Mouse (Mus musculus) midbrain, embryonic 14.5 days (tissue): Measurements from ENCODE around the gene Cinp. TPM values are rescaled to one million over a fixed set of nuclear protein-coding genes. Genes with fewer than 3 reads are reported as not detected.
"Not testable (repeated sequence)": the region's sequence is repeated elsewhere in the genome, so short reads cannot be mapped to it uniquely, and the experiment has no call there.

Source experiments
- ATAC-seq: fragments of 200-750 bp; cut with Nextera tagmentation; 2 replicates; pipeline ENCODE4 v1.8.0; 2017; ENCODE audit warnings: moderate number of reproducible peaks, moderate library complexity; ENCODE audit not compliant: low FRiP score, low TSS enrichment
- DNase-seq: peaks from one replicate; pipeline ENCODE4 v3.0.0-alpha.2; 2015
- H3K27ac ChIP-seq: fragments of 300-500 bp; sonication (generic); replicated peaks from 2 replicates; pipeline ENCODE4 v1.5.1; 2014; ENCODE audit warnings: mild to moderate bottlenecking, low read depth, low read length, moderate library complexity
- H3K27me3 ChIP-seq: fragments of 300-500 bp; sonication (generic); 2 replicates; pipeline ENCODE4 v1.6.1; 2014; ENCODE audit warnings: low read length, control low read depth, mixed read lengths; ENCODE audit not compliant: control insufficient read depth, insufficient read depth
- H3K36me3 ChIP-seq: fragments of 300-500 bp; sonication (generic); 2 replicates; pipeline ENCODE4 v1.6.1; 2014; ENCODE audit warnings: low read length, control low read depth; ENCODE audit not compliant: control insufficient read depth, insufficient read depth
- H3K4me1 ChIP-seq: fragments of 300-500 bp; sonication (generic); 2 replicates; pipeline ENCODE4 v1.6.1; 2014; ENCODE audit warnings: mild to moderate bottlenecking, antibody characterized with exemption, low read length, control low read depth; ENCODE audit not compliant: control insufficient read depth, insufficient read depth
- H3K4me2 ChIP-seq: fragments of 300-500 bp; sonication (generic); 2 replicates; pipeline ENCODE4 v1.6.1; 2014; ENCODE audit warnings: mild to moderate bottlenecking, low read length, moderate library complexity
- H3K4me3 ChIP-seq: fragments of 300-500 bp; sonication (generic); replicated peaks from 2 replicates; pipeline ENCODE4 v1.5.1; 2014; ENCODE audit warnings: low read depth, low read length
- H3K9ac ChIP-seq: fragments of 300-500 bp; sonication (generic); replicated peaks from 2 replicates; pipeline ENCODE4 v1.6.1; 2014; ENCODE audit warnings: mild to moderate bottlenecking, low read length, moderate library complexity
- H3K9me3 ChIP-seq: fragments of 300-500 bp; sonication (generic); 2 replicates; pipeline ENCODE4 v1.6.1; 2016; ENCODE audit warnings: low read length, control low read depth, mixed read lengths; ENCODE audit not compliant: control insufficient read depth
- WGBS: fragments of 180-500 bp; shearing (Covaris S2); extraction: QIAGEN DNeasy Blood & Tissue Kit; methylation state at CpG from one replicate; pipeline ENCODE4 v1.1.7; 2014; 5-methylcytosine and 5-hydroxymethylcytosine counted together
- polyA plus RNA-seq: library from polyadenylated mRNA; unstranded; fragments of >200 nt; fragmentation: Nextera tagmentation; extraction: Ambion mirVana; gene quantifications from 2 replicates; pipeline ENCODE4 v1.2.1, GENCODE M21; 2014

The Cinp gene
- polyA plus RNA-seq, 1 experiment from 2014 or later = 83.0 TPM

GRCm38 (mm10) chr12:110871247-110871646 is 17.7 kb downstream of the Cinp start:
- WGBS = 93% methylated on average over 5 of the region's 5 CpGs
- no peak for ATAC-seq
- H3K27ac ChIP-seq = no peak overlapping the region
- H3K4me1 ChIP-seq = no peaks in the 10 kb centered on the region
- H3K9ac ChIP-seq = no peak overlapping the region
- H3K4me3 ChIP-seq = no peak overlapping the region
- no peak for DNase-seq
- H3K36me3 ChIP-seq = peaks cover 74% of the 10 kb centered on the region
- no peak overlapping the region for H3K4me2 ChIP-seq
- no peaks in the 10 kb centered on the region for H3K27me3 ChIP-seq
- no peaks in the 10 kb centered on the region for H3K9me3 ChIP-seq

- no peaks in the 10 kb centered on the region for H3K9me3 ChIP-seq
- no peak overlapping the region for H3K9ac ChIP-seq
- H3K4me3 ChIP-seq = no peak overlapping the region
- H3K4me1 ChIP-seq = no peaks in the 10 kb centered on the region
- ATAC-seq (no peak), DNase-seq (no peak)
- H3K27me3 ChIP-seq = no peaks in the 10 kb centered on the region
- 95% methylated on average over 4 of the region's 4 CpGs for WGBS
- peaks cover 70% of the 10 kb centered on the region for H3K36me3 ChIP-seq
- H3K4me2 ChIP-seq = no peak overlapping the region
- no peak overlapping the region for H3K27ac ChIP-seq
Observed at GRCm38 (mm10) chr12:110870107-110870506, 18.8 kb downstream of the Cinp start.

GRCm38 (mm10) chr12:110865989-110866388 is 23.0 kb downstream of the Cinp start:
- H3K9ac ChIP-seq = no peak overlapping the region
- no peak for DNase-seq
- WGBS = 78% methylated on average over 10 of the region's 10 CpGs
- H3K4me3 ChIP-seq = no peak overlapping the region
- H3K9me3 ChIP-seq = no peaks in the 10 kb centered on the region
- H3K27ac ChIP-seq = no peak overlapping the region
- H3K4me2 ChIP-seq = no peak overlapping the region
- H3K36me3 ChIP-seq = peaks cover 44% of the 10 kb centered on the region
- ATAC-seq = no peak
- H3K4me1 ChIP-seq = no peaks in the 10 kb centered on the region
- H3K27me3 ChIP-seq = no peaks in the 10 kb centered on the region

GRCm38 (mm10) chr12:110865571-110865970 is 23.4 kb downstream of the Cinp start:
- ATAC-seq (no peak), DNase-seq (no peak)
- no peak overlapping the region for H3K9ac ChIP-seq
- 43% methylated on average over 5 of the region's 6 CpGs for WGBS
- no peak overlapping the region for H3K4me3 ChIP-seq
- H3K9me3 ChIP-seq = no peaks in the 10 kb centered on the region
- peaks cover 40% of the 10 kb centered on the region for H3K36me3 ChIP-seq
- H3K27me3 ChIP-seq = no peaks in the 10 kb centered on the region
- no peak overlapping the region for H3K4me2 ChIP-seq
- H3K4me1 ChIP-seq = no peaks in the 10 kb centered on the region
- H3K27ac ChIP-seq = no peak overlapping the region

GRCm38 (mm10) chr12:110864008-110864407 is 24.9 kb downstream of the Cinp start:
- H3K9ac ChIP-seq = no peak overlapping the region
- H3K4me2 ChIP-seq = no peak overlapping the region
- H3K4me3 ChIP-seq = no peak overlapping the region
- ATAC-seq (no peak), DNase-seq (no peak)
- WGBS = 92% methylated on average over 6 of the region's 6 CpGs
- peaks cover 30% of the 10 kb centered on the region for H3K36me3 ChIP-seq
- no peaks in the 10 kb centered on the region for H3K27me3 ChIP-seq
- H3K27ac ChIP-seq = no peak overlapping the region
- H3K4me1 ChIP-seq = no peaks in the 10 kb centered on the region
- no peaks in the 10 kb centered on the region for H3K9me3 ChIP-seq

GRCm38 (mm10) chr12:110861256-110861655 is 27.7 kb downstream of the Cinp start:
- Histone ChIP-seq H3K4me3 (no peak overlapping the region), H3K9me3 (no peaks in the 10 kb centered on the region), H3K27ac (peak overlapping the region; percentile 61; the same call in 1 of the 2 replicates), H3K36me3 (peaks cover 14% of the 10 kb centered on the region), H3K4me1 (no peaks in the 10 kb centered on the region), H3K9ac (no peak overlapping the region), H3K27me3 (no peaks in the 10 kb centered on the region), H3K4me2 (no peak overlapping the region)
- DNase-seq (peak; percentile 66), ATAC-seq (no peak)
- 43% methylated on average over 7 of the region's 7 CpGs for WGBS

- H3K36me3 ChIP-seq = peaks cover 19% of the 10 kb centered on the region
- no peak overlapping the region for H3K4me2 ChIP-seq
- H3K9me3 ChIP-seq = no peaks in the 10 kb centered on the region
- no peak overlapping the region for H3K9ac ChIP-seq
- no peak overlapping the region for H3K4me3 ChIP-seq
- H3K4me1 ChIP-seq = no peaks in the 10 kb centered on the region
- no peak for ATAC-seq
- no peaks in the 10 kb centered on the region for H3K27me3 ChIP-seq
- H3K27ac ChIP-seq = no peak overlapping the region
- no peak for DNase-seq
Observed at GRCm38 (mm10) chr12:110860293-110860692, 28.7 kb downstream of the Cinp start.

- not testable (repeated sequence) for H3K27me3 ChIP-seq
- WGBS = 97% methylated on average over 15 of the region's 15 CpGs
Observed at GRCm38 (mm10) chr12:110858681-110859080, 30.3 kb downstream of the Cinp start.

GRCm38 (mm10) chr12:110857196-110857595 is 31.7 kb downstream of the Cinp start:
- Histone ChIP-seq H3K27ac (no peak overlapping the region), H3K9me3 (no peaks in the 10 kb centered on the region), H3K36me3 (peaks cover 14% of the 10 kb centered on the region), H3K4me3 (no peak overlapping the region), H3K4me2 (no peak overlapping the region), H3K27me3 (no peaks in the 10 kb centered on the region), H3K9ac (no peak overlapping the region), H3K4me1 (no peaks in the 10 kb centered on the region)
- WGBS = 94% methylated on average over 7 of the region's 7 CpGs
- DNase-seq = no peak
- no peak for ATAC-seq

More at GRCm38 (mm10) chr12:110858681-110859080, 30.3 kb downstream of the Cinp start:
- ATAC-seq, DNase-seq, H3K4me3 ChIP-seq, H3K4me2 ChIP-seq, H3K4me1 ChIP-seq, H3K9ac ChIP-seq, H3K27ac ChIP-seq, H3K9me3 ChIP-seq: not testable (repeated sequence)
- peaks cover 14% of the 10 kb centered on the region for H3K36me3 ChIP-seq
